Mouse (Mus musculus): Measurements from ENCODE around the gene Laptm5. TPM values are rescaled to one million over a fixed set of nuclear protein-coding genes. Genes with fewer than 3 reads are reported as not detected.

Gene Laptm5
- 99.2 and 112 TPM in 2 replicates for polyA plus RNA-seq (2021; fragmentation: Nextera tagmentation)
- long read RNA-seq, experiment 1, transcript Laptm5-207 (8 exons, 2,600 nt), result major isoform, 55 of 67 reads
- long read RNA-seq, experiment 1, partial matches to known transcripts, result 2 of 67 reads
- long read RNA-seq, experiment 1, other reads (novel, unspliced or antisense), result 10 of 67 reads
- long read RNA-seq, experiment 2, transcript Laptm5-207 (8 exons, 2,600 nt), result major isoform, 150 of 158 reads
- long read RNA-seq, experiment 2, partial matches to known transcripts, result 8 of 158 reads
- long read RNA-seq, experiment 2, other reads (novel, unspliced or antisense), result 0 of 158 reads

GRCm38 (mm10) chr4:130913077-130913476 lies at the start of gene Laptm5:
Gene Laptm5 (plus strand): TSS chr4:130913125.

GRCm38 (mm10) chr4:130944112-130944511 lies 31.2 kb downstream of the Laptm5 start, which contains the start of gene Matn1:
Gene Matn1 (plus strand): TSS chr4:130944385.

Other genes starting within 250 kb of the Laptm5 start
- gene Pum1, start 249.8 kb upstream of the Laptm5 start, polyA plus RNA-seq (2021; fragmentation: Nextera tagmentation), result 30.3 and 32.1 TPM in 2 replicates
- 39.9 and 63.4 TPM in 2 replicates for gene Sdc3, start 120.6 kb upstream of the Laptm5 start, polyA plus RNA-seq (2021; fragmentation: Nextera tagmentation)
- gene Matn1, start 31.3 kb downstream of the Laptm5 start, polyA plus RNA-seq (2021; fragmentation: Nextera tagmentation), result 0.15 and 0.34 TPM in 2 replicates

All from layer of hippocampus, adult 6 months (tissue).